Mouse (Mus musculus) embryonic facial prominence, embryonic 15.5 days (tissue): ENCODE results near the gene Tmem253. TPM values are rescaled to one million over a fixed set of nuclear protein-coding genes. Genes with fewer than 3 reads are reported as not detected.

Source experiments
- ATAC-seq: fragments of 200-750 bp; cut with Nextera tagmentation; 2 replicates; pipeline ENCODE4 v1.8.0; 2017; ENCODE audit warnings: low read depth, moderate TSS enrichment; ENCODE audit not compliant: insufficient number of reproducible peaks, low FRiP score, low TSS enrichment
- H3K27ac ChIP-seq: fragments of 300-500 bp; sonication (generic); replicated peaks from 2 replicates; pipeline ENCODE4 v1.5.1; 2015; ENCODE audit warnings: mild to moderate bottlenecking, inconsistent platforms
- H3K27me3 ChIP-seq: fragments of 300-500 bp; sonication (generic); 2 replicates; pipeline ENCODE4 v1.6.1; 2015; ENCODE audit warnings: inconsistent platforms
- H3K36me3 ChIP-seq: fragments of 300-500 bp; sonication (generic); 2 replicates; pipeline ENCODE4 v1.6.1; 2015; ENCODE audit warnings: mild to moderate bottlenecking, inconsistent platforms
- H3K4me1 ChIP-seq: fragments of 300-500 bp; sonication (generic); 2 replicates; pipeline ENCODE4 v1.6.1; 2015; ENCODE audit warnings: inconsistent platforms
- H3K4me2 ChIP-seq: fragments of 300-500 bp; sonication (generic); replicated peaks from 2 replicates; pipeline ENCODE4 v1.6.1; 2015; ENCODE audit warnings: mild to moderate bottlenecking, inconsistent platforms
- H3K4me3 ChIP-seq: fragments of 300-500 bp; sonication (generic); replicated peaks from 2 replicates; pipeline ENCODE4 v1.5.1; 2015; ENCODE audit warnings: mild to moderate bottlenecking, inconsistent platforms
- H3K9ac ChIP-seq: fragments of 300-500 bp; sonication (generic); 2 replicates; pipeline ENCODE4 v1.6.1; 2015; ENCODE audit warnings: inconsistent platforms
- H3K9me3 ChIP-seq: fragments of 300-500 bp; sonication (generic); replicated peaks from 2 replicates; pipeline ENCODE4 v1.6.1; 2016; ENCODE audit warnings: inconsistent platforms
- WGBS: fragments of 180-500 bp; shearing (Covaris S2); methylation state at CpG from one replicate; pipeline ENCODE4 v1.1.7; 2015; 5-methylcytosine and 5-hydroxymethylcytosine counted together
- polyA plus RNA-seq: library from polyadenylated mRNA; unstranded; fragments of >200 nt; fragmentation: Nextera tagmentation; extraction: Ambion mirVana; gene quantifications from 2 replicates; pipeline ENCODE4 v1.2.1, GENCODE M21; 2015

Gene Tmem253
- polyA plus RNA-seq, 1 experiment from 2014 or later: 0.60 TPM

DNA sequence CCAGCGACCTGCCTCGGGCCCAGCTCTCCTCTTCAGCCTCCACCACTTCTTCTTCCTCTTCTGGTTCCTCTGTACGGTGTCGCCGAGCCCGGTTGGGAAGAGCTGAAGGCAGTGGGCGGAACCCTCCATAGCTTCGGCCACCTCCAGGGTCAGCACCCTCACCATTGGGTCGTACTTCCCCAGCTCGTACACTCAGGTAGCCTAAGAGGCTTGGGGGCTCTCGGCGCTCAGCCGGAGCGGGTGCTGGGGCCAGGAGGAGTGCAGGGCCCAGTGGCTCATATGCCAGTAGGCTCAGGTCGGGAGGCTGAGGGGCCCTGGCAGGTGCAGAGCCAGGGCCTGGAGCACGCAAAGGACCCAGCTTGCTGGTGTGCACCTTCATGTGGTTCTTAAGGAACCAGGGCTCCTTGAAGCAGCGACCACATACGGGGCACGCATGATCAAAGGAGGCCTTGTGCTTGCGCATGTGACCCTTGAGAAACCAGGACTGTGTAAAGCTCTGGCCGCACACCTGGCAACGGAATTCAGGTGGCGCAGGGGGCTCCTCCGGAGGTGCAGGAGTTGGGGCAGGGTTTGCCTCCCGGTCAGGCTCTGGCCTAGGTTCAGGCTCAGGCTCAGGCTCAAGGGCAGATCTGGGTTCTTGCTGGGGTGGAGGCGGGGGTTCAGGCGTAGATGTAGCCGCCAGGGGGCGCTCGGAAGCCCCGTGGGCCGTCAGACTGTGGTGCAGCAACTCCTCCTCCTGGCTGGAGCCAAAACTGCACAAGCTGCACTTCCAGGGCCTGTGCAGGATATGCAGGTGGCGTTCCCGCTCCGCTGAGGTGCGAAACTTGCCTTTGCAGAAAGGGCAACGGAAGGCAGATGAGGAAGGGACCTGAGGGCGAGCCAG is 6.9 kb upstream of the Tmem253 start:
- Histone ChIP-seq H3K9ac (no peak overlapping the region), H3K27me3 (no peaks in the 10 kb centered on the region), H3K9me3 (no peaks in the 10 kb centered on the region), H3K27ac (no peak overlapping the region), H3K36me3 (peaks cover 46% of the 10 kb centered on the region), H3K4me3 (peak overlapping the region; percentile 14), H3K4me1 (peaks cover 36% of the 10 kb centered on the region), H3K4me2 (peak overlapping the region; percentile 37)
- 52% methylated on average over 38 of the region's 38 CpGs for WGBS
- peak; percentile 76 for ATAC-seq

GRCm38 (mm10) chr14:52009361-52009760 is 6.1 kb upstream of the Tmem253 start:
- Histone ChIP-seq H3K9ac (no peak overlapping the region), H3K4me3 (peak overlapping the region; percentile 14; the same call in 1 of the 2 replicates)
- WGBS: 49% methylated on average over 26 of the region's 26 CpGs

DNA sequence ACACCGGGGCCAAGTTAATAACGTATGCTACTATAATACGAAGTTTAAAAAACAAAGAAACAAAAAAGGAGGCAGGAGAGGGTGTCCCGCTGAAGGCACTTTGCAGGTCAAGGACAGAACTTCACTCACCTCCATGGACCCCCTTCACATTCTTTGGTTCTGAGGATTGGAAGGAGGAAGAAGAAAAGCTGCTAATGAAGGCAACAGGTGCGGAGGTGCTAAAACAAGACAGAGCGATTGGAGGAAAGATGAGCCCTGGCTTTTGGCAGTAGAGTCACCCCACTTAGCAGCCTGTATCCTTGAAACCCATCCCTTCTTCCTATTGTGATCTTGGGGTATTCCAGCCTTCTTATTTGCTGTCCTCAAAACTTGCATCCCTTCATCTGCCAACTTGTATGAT is 5.6 kb upstream of the Tmem253 start:
- Histone ChIP-seq H3K4me3 (no peak overlapping the region), H3K27me3 (no peaks in the 10 kb centered on the region), H3K4me2 (peak overlapping the region; percentile 39; the same call in 1 of the 2 replicates), H3K36me3 (peaks cover 33% of the 10 kb centered on the region), H3K27ac (no peak overlapping the region), H3K9ac (no peak overlapping the region), H3K4me1 (peaks cover 41% of the 10 kb centered on the region), H3K9me3 (no peaks in the 10 kb centered on the region)
- no peak for ATAC-seq
- 63% methylated on average over 6 of the region's 6 CpGs for WGBS

More at GRCm38 (mm10) chr14:52009361-52009760, 6.1 kb upstream of the Tmem253 start:
- no peak overlapping the region for H3K27ac ChIP-seq
- no peaks in the 10 kb centered on the region for H3K9me3 ChIP-seq
- no peaks in the 10 kb centered on the region for H3K27me3 ChIP-seq
- ATAC-seq: no peak
- H3K36me3 ChIP-seq: peaks cover 38% of the 10 kb centered on the region
- peak overlapping the region; percentile 37 for H3K4me2 ChIP-seq
- H3K4me1 ChIP-seq: peaks cover 41% of the 10 kb centered on the region

- 0 out of 2 replicates have a peak, but pooled peaks have one; percentile 16 for ATAC-seq
Observed at GRCm38 (mm10) chr14:52010446-52011111, 4.9 kb upstream of the Tmem253 start.

DNA sequence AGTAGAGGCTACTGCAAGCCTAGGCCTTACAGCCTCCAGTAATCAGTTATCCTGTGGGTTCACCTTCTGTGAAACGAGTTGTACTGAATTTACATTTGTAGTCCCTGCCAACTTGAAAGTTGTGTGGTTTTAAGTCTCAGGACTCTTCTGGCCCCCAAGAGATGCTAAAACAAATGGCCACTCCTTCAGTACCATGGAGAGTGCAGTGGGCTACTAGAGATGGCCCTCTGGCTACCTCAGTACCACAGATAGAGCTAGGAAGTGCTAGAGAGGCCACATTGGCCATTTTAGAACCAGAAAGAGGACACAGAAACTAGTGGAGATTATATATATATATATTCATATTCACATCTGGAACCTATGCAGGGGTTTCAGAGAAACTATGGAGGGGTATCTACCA is 3.8 kb upstream of the Tmem253 start:
- Histone ChIP-seq H3K4me1 (peaks cover 57% of the 10 kb centered on the region), H3K36me3 (peaks cover 16% of the 10 kb centered on the region), H3K27ac (no peak overlapping the region), H3K4me2 (no peak overlapping the region), H3K27me3 (no peaks in the 10 kb centered on the region), H3K9me3 (no peaks in the 10 kb centered on the region), H3K4me3 (no peak overlapping the region), H3K9ac (no peak overlapping the region)
- no peak for ATAC-seq
- 41% methylated on average over 1 of the region's 1 CpGs for WGBS

More at GRCm38 (mm10) chr14:52010446-52011111, 4.9 kb upstream of the Tmem253 start:
- Histone ChIP-seq H3K36me3 (peaks cover 27% of the 10 kb centered on the region), H3K9me3 (no peaks in the 10 kb centered on the region), H3K4me2 (peak overlapping the region; percentile 39), H3K4me1 (peaks cover 46% of the 10 kb centered on the region), H3K27me3 (no peaks in the 10 kb centered on the region), H3K4me3 (peak overlapping the region; percentile 21), H3K27ac (peak overlapping the region; percentile 34; the same call in 1 of the 2 replicates), H3K9ac (no peak overlapping the region)
- 4% methylated on average over 9 of the region's 9 CpGs for WGBS

DNA sequence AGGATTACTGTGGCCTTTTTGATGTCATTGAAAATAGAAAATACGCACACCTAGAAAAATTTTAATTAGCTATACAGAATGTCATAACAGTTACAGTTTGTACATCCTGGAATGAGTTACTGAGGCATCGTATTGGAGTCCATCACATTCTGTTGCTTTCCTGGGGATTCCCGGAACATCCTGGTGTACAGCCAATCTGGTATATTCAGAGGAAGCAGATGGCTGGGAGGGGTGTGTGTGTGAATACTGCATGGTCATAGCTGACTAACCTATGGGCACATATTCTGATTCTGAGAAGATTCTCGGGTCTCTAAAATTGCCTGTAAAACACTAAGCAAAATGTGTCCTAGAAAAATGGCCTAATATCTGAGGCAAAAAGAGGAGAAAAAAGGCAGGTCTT is 3.4 kb upstream of the Tmem253 start:
- Histone ChIP-seq H3K9ac (no peak overlapping the region), H3K4me3 (no peak overlapping the region), H3K4me1 (peaks cover 59% of the 10 kb centered on the region), H3K27me3 (no peaks in the 10 kb centered on the region), H3K4me2 (no peak overlapping the region), H3K27ac (no peak overlapping the region), H3K36me3 (peaks cover 12% of the 10 kb centered on the region), H3K9me3 (no peaks in the 10 kb centered on the region)
- ATAC-seq: no peak
- WGBS: 57% methylated on average over 4 of the region's 4 CpGs

GRCm38 (mm10) chr14:52012553-52012952 is 2.9 kb upstream of the Tmem253 start:
- H3K4me2 ChIP-seq: no peak overlapping the region
- H3K27ac ChIP-seq: no peak overlapping the region
- 0 out of 2 replicates have a peak, but pooled peaks cover 8% of the 10 kb centered on the region for H3K36me3 ChIP-seq
- ATAC-seq: no peak
- no peaks in the 10 kb centered on the region for H3K9me3 ChIP-seq
- no peaks in the 10 kb centered on the region for H3K27me3 ChIP-seq
- WGBS: 70% methylated on average over 5 of the region's 5 CpGs
- H3K4me3 ChIP-seq: no peak overlapping the region
- no peak overlapping the region for H3K9ac ChIP-seq
- peaks cover 59% of the 10 kb centered on the region for H3K4me1 ChIP-seq

- Histone ChIP-seq H3K4me3 (peak overlapping the region; percentile 67; the same call in 1 of the 2 replicates), H3K27me3 (no peaks in the 10 kb centered on the region), H3K36me3 (0 out of 2 replicates have a peak, but pooled peaks cover 6% of the 10 kb centered on the region), H3K4me1 (peaks cover 58% of the 10 kb centered on the region), H3K4me2 (peak overlapping the region; percentile 61), H3K9me3 (no peaks in the 10 kb centered on the region), H3K27ac (peak overlapping the region; percentile 91), H3K9ac (no peak overlapping the region)
- no peak for ATAC-seq
- WGBS: 47% methylated on average over 8 of the region's 8 CpGs
Observed at GRCm38 (mm10) chr14:52013021-52013610, 2.3 kb upstream of the Tmem253 start.

- no peaks in the 10 kb centered on the region for H3K36me3 ChIP-seq
- 3% methylated on average over 17 of the region's 24 CpGs for WGBS
- ATAC-seq: no peak; the same call in 1 of the 2 replicates
- H3K4me3 ChIP-seq: peak overlapping the region; percentile 67
- H3K27ac ChIP-seq: peak overlapping the region; percentile 91
- peak overlapping the region; percentile 53 for H3K9ac ChIP-seq
- peak overlapping the region; percentile 61 for H3K4me2 ChIP-seq
- peaks cover 54% of the 10 kb centered on the region for H3K4me1 ChIP-seq
- no peaks in the 10 kb centered on the region for H3K9me3 ChIP-seq
- H3K27me3 ChIP-seq: no peaks in the 10 kb centered on the region
Observed at GRCm38 (mm10) chr14:52013771-52014219, 1.7 kb upstream of the Tmem253 start.

- WGBS: 0% methylated on average over 11 of the region's 80 CpGs
- Histone ChIP-seq H3K9me3 (no peaks in the 10 kb centered on the region), H3K4me3 (peak overlapping the region; percentile 67), H3K36me3 (no peaks in the 10 kb centered on the region), H3K27me3 (no peaks in the 10 kb centered on the region), H3K4me1 (peaks cover 54% of the 10 kb centered on the region), H3K27ac (peak overlapping the region; percentile 91), H3K4me2 (peak overlapping the region; percentile 61), H3K9ac (peak overlapping the region; percentile 53)
- ATAC-seq: 0 out of 2 replicates have a peak, but pooled peaks have one; percentile 16
Observed at GRCm38 (mm10) chr14:52014271-52014760, 1.1 kb upstream of the Tmem253 start.
